Mouse (Mus musculus): Measurements from ENCODE around the gene Myh14.

The Myh14 gene

GRCm38 (mm10) chr7:44636684-44637083 is 34.0 kb downstream of the Myh14 start:
- intact Hi-C loops (cut with DNase I) = no loop called here

GRCm38 (mm10) chr7:44633407-44633806 is 37.2 kb downstream of the Myh14 start:
- intact Hi-C loops (cut with DNase I) = no loop called here

GRCm38 (mm10) chr7:44632676-44633075 is 38.0 kb downstream of the Myh14 start:
- intact Hi-C loops (cut with DNase I) = no loop called here

- intact Hi-C loops (cut with DNase I) = no loop called here
Observed at GRCm38 (mm10) chr7:44630437-44630836, 40.2 kb downstream of the Myh14 start.

- intact Hi-C loops (cut with DNase I) = no loop called here
Observed at GRCm38 (mm10) chr7:44628402-44629034, 42.1 kb downstream of the Myh14 start.

- intact Hi-C loops (cut with DNase I) = no loop called here
Observed at GRCm38 (mm10) chr7:44626966-44627365, 43.7 kb downstream of the Myh14 start.

GRCm38 (mm10) chr7:44626068-44626385 is 44.6 kb downstream of the Myh14 start:
- intact Hi-C loops (cut with DNase I) = no loop called here

GRCm38 (mm10) chr7:44625241-44626067 is 45.2 kb downstream of the Myh14 start:
- intact Hi-C loops (cut with DNase I) = no loop called here

GRCm38 (mm10) chr7:44624828-44625227 is 45.8 kb downstream of the Myh14 start:
- intact Hi-C loops (cut with DNase I) = no loop called here

GRCm38 (mm10) chr7:44624543-44624826 is 46.2 kb downstream of the Myh14 start:
- intact Hi-C loops (cut with DNase I) = no loop called here

- intact Hi-C loops (cut with DNase I) = no loop called here
Observed at GRCm38 (mm10) chr7:44623714-44624542, 46.7 kb downstream of the Myh14 start.

- intact Hi-C loops (cut with DNase I) = no loop called here
Observed at GRCm38 (mm10) chr7:44617059-44617458, 53.6 kb downstream of the Myh14 start.

- intact Hi-C loops (cut with DNase I) = no loop called here
Observed at GRCm38 (mm10) chr7:44615987-44616386, 54.7 kb downstream of the Myh14 start.

GRCm38 (mm10) chr7:44615309-44615708 is 55.3 kb downstream of the Myh14 start:
- intact Hi-C loops (cut with DNase I) = no loop called here

GRCm38 (mm10) chr7:44614041-44614688 is 56.5 kb downstream of the Myh14 start:
- intact Hi-C loops (cut with DNase I) = no loop called here

GRCm38 (mm10) chr7:44612192-44612591 is 58.5 kb downstream of the Myh14 start:
- intact Hi-C loops (cut with DNase I) = no loop called here

- intact Hi-C loops (cut with DNase I) = no loop called here
Observed at GRCm38 (mm10) chr7:44606171-44606901, 64.3 kb downstream of the Myh14 start.

GRCm38 (mm10) chr7:44605436-44605835 is 65.2 kb downstream of the Myh14 start:
- intact Hi-C loops (cut with DNase I) = no loop called here

- intact Hi-C loops (cut with DNase I) = no loop called here
Observed at GRCm38 (mm10) chr7:44604619-44605018, 66.0 kb downstream of the Myh14 start.

- intact Hi-C loops (cut with DNase I) = no loop called here
Observed at GRCm38 (mm10) chr7:44604139-44604606, 66.5 kb downstream of the Myh14 start.
